Mouse (Mus musculus): ENCODE measurements around the gene Ppp1r36. TPM values are rescaled to one million over a fixed set of nuclear protein-coding genes. Genes with fewer than 3 reads are reported as not detected.

The Ppp1r36 gene
- polyA plus RNA-seq, 1 experiment from 2014 or later: 2.7 TPM

GRCm38 (mm10) chr12:76482446-76482845 is 65.1 kb downstream of the Ppp1r36 start:
- ATAC-seq (ENCODE audit: low FRiP score): no peak
- no peak overlapping the region for H3K4me2 ChIP-seq (replicated peaks)
- no peaks in the 10 kb centered on the region for H3K9me3 ChIP-seq (replicated peaks)
- WGBS: 74% methylated on average over 2 of the region's 2 CpGs
- no peaks in the 10 kb centered on the region; the same call in 1 of the 2 replicates for H3K4me1 ChIP-seq
- H3K27me3 ChIP-seq: no peaks in the 10 kb centered on the region
- H3K27ac ChIP-seq: no peak overlapping the region
- no peaks in the 10 kb centered on the region for H3K36me3 ChIP-seq
- no peak overlapping the region for H3K9ac ChIP-seq
- H3K4me3 ChIP-seq: no peak overlapping the region

- Histone ChIP-seq H3K4me1 (no peaks in the 10 kb centered on the region; the same call in 1 of the 2 replicates), H3K27ac (no peak overlapping the region), H3K4me2 (replicated peaks) (no peak overlapping the region), H3K4me3 (no peak overlapping the region), H3K9ac (no peak overlapping the region), H3K27me3 (no peaks in the 10 kb centered on the region), H3K9me3 (replicated peaks) (no peaks in the 10 kb centered on the region), H3K36me3 (no peaks in the 10 kb centered on the region)
- ATAC-seq (ENCODE audit: low FRiP score): no peak
- WGBS: 92% methylated on average over 2 of the region's 2 CpGs
These were observed 65.6 kb downstream of the Ppp1r36 start for GRCm38 (mm10) chr12:76482948-76483347.

- no peaks in the 10 kb centered on the region for H3K4me1 ChIP-seq
- H3K27me3 ChIP-seq: no peaks in the 10 kb centered on the region
- no peaks in the 10 kb centered on the region for H3K9me3 ChIP-seq (replicated peaks)
- no peak overlapping the region for H3K4me3 ChIP-seq
- WGBS: 59% methylated on average over 4 of the region's 4 CpGs
- H3K9ac ChIP-seq: no peak overlapping the region
- no peak overlapping the region for H3K27ac ChIP-seq
- H3K36me3 ChIP-seq: no peaks in the 10 kb centered on the region
- H3K4me2 ChIP-seq (replicated peaks): no peak overlapping the region
- no peak for ATAC-seq (ENCODE audit: low FRiP score)
These were observed 67.5 kb downstream of the Ppp1r36 start for GRCm38 (mm10) chr12:76484881-76485280.

GRCm38 (mm10) chr12:76485381-76485780 is 68.0 kb downstream of the Ppp1r36 start:
- H3K27ac ChIP-seq: no peak overlapping the region
- H3K4me2 ChIP-seq (replicated peaks): no peak overlapping the region
- H3K27me3 ChIP-seq: no peaks in the 10 kb centered on the region
- ATAC-seq (ENCODE audit: low FRiP score): no peak
- no peaks in the 10 kb centered on the region for H3K4me1 ChIP-seq
- H3K9me3 ChIP-seq (replicated peaks): no peaks in the 10 kb centered on the region
- WGBS: 52% methylated on average over 11 of the region's 11 CpGs
- H3K9ac ChIP-seq: no peak overlapping the region
- no peaks in the 10 kb centered on the region for H3K36me3 ChIP-seq
- no peak overlapping the region for H3K4me3 ChIP-seq

GRCm38 (mm10) chr12:76486943-76487342 is 69.6 kb downstream of the Ppp1r36 start:
- no peaks in the 10 kb centered on the region for H3K27me3 ChIP-seq
- ATAC-seq (ENCODE audit: low FRiP score): no peak
- 80% methylated on average over 9 of the region's 9 CpGs for WGBS

More at GRCm38 (mm10) chr12:76486943-76487342, 69.6 kb downstream of the Ppp1r36 start:
- Histone ChIP-seq H3K4me2 (replicated peaks) (no peak overlapping the region), H3K4me1 (no peaks in the 10 kb centered on the region), H3K9me3 (replicated peaks) (peaks cover 4% of the 10 kb centered on the region; the same call in 1 of the 2 replicates), H3K36me3 (no peaks in the 10 kb centered on the region), H3K9ac (no peak overlapping the region), H3K4me3 (no peak overlapping the region), H3K27ac (no peak overlapping the region)

Other genes starting within 250 kb of the Ppp1r36 start
- gene Esr2, start 240.3 kb upstream of the Ppp1r36 start, polyA plus RNA-seq (2016; fragmentation: Nextera tagmentation; extraction: Ambion mirVana): 0.22 and 0.47 TPM in 2 replicates
- gene Tex21, start 170.8 kb upstream of the Ppp1r36 start, polyA plus RNA-seq (2016; fragmentation: Nextera tagmentation; extraction: Ambion mirVana): not detected in 2 replicates
- 44.8 and 46.3 TPM in 2 replicates for gene Mthfd1, start 162.2 kb upstream of the Ppp1r36 start, polyA plus RNA-seq (2016; fragmentation: Nextera tagmentation; extraction: Ambion mirVana)
- 5.7 and 6.8 TPM in 2 replicates for gene Akap5, start 92.6 kb upstream of the Ppp1r36 start, polyA plus RNA-seq (2016; fragmentation: Nextera tagmentation; extraction: Ambion mirVana)
- 20.1 and 20.6 TPM in 2 replicates for gene Zbtb25, start 47.9 kb upstream of the Ppp1r36 start, polyA plus RNA-seq (2016; fragmentation: Nextera tagmentation; extraction: Ambion mirVana)
- 8.3 and 8.6 TPM in 2 replicates for gene Zbtb1, start 47.3 kb upstream of the Ppp1r36 start, polyA plus RNA-seq (2016; fragmentation: Nextera tagmentation; extraction: Ambion mirVana)
- 9.8 and 10.4 TPM in 2 replicates for gene Hspa2, start 13.4 kb upstream of the Ppp1r36 start, polyA plus RNA-seq (2016; fragmentation: Nextera tagmentation; extraction: Ambion mirVana)
- gene Plekhg3, start 113.4 kb downstream of the Ppp1r36 start, polyA plus RNA-seq (2016; fragmentation: Nextera tagmentation; extraction: Ambion mirVana): 3.0 and 3.6 TPM in 2 replicates

Measured in hindbrain, embryonic 12.5 days (tissue).